Comparison of ENCODE assay signal across 17 mouse cellular contexts in genomic region chr5:36445028-36445427, GRCm38 (mm10). TPM values are rescaled to one million over a fixed set of nuclear protein-coding genes. Genes with fewer than 3 reads are reported as not detected.
DNase-seq lines count a peak whose midpoint lies in the region; ATAC-seq lines count a peak whose summit lies in the region.
"Had no signal": no experiment of that assay in that cellular context is flagged by ENCODE, and none has a peak within 500 bp of the region (broad histone marks: within the 10 kb centered on the region; RNA-seq: fewer than 3 reads in every experiment).

No protein-coding gene starts in this region.

- H3K4me1 ChIP-seq in limb, embryonic 13.5 days, result peaks cover 27% of the 10 kb centered on the region
- H3K4me1 ChIP-seq in limb, embryonic 10.5 days, result peaks cover 31% of the 10 kb centered on the region
- H3K4me1 ChIP-seq: intestine, embryonic 15.5 days had no signal

- H3K4me2 ChIP-seq in limb, embryonic 13.5 days (replicated peaks), result no peak overlapping the region
- H3K4me2 ChIP-seq: heart, embryonic 12.5 days; intestine, embryonic 15.5 days; stomach, embryonic 15.5 days had no signal

- H3K4me3 ChIP-seq in limb, embryonic 13.5 days, result no peak overlapping the region
- no peak overlapping the region for H3K4me3 ChIP-seq in limb, embryonic 10.5 days
- H3K4me3 ChIP-seq: heart, embryonic 12.5 days; intestine, embryonic 15.5 days; midbrain, embryonic 10.5 days; stomach, embryonic 15.5 days had no signal

- no peaks in the 10 kb centered on the region for H3K36me3 ChIP-seq in limb, embryonic 13.5 days
- no peaks in the 10 kb centered on the region for H3K36me3 ChIP-seq in limb, embryonic 10.5 days
- H3K36me3 ChIP-seq: heart, embryonic 12.5 days; intestine, embryonic 15.5 days; midbrain, embryonic 10.5 days; stomach, embryonic 15.5 days had no signal

- H3K9ac ChIP-seq in limb, embryonic 13.5 days, result peak overlapping the region; percentile 36; the same call in 1 of the 2 replicates
- H3K9ac ChIP-seq: heart, embryonic 12.5 days; intestine, embryonic 15.5 days; liver, embryonic 14.5 days; stomach, embryonic 15.5 days had no signal

- WGBS in limb, embryonic 13.5 days, result 22% methylated on average over 8 of the region's 8 CpGs
- WGBS in limb, embryonic 10.5 days, result 22% methylated on average over 8 of the region's 8 CpGs

- no peaks in the 10 kb centered on the region; the same call in 1 of the 2 replicates for H3K27me3 ChIP-seq in limb, embryonic 13.5 days
- H3K27me3 ChIP-seq in limb, embryonic 10.5 days (ENCODE audit: low read depth, poor library complexity, severe bottlenecking), result peaks cover 19% of the 10 kb centered on the region
- H3K27me3 ChIP-seq: stomach, embryonic 15.5 days had no signal

- H3K27ac ChIP-seq in limb, embryonic 13.5 days, result no peak overlapping the region; the same call in 1 of the 2 replicates
- H3K27ac ChIP-seq in limb, embryonic 10.5 days, result no peak overlapping the region
- H3K27ac ChIP-seq: intestine, embryonic 15.5 days; kidney, postnatal 0 days; liver, embryonic 14.5 days; midbrain, embryonic 10.5 days; stomach, embryonic 15.5 days had no signal

- H3K9me3 ChIP-seq in limb, embryonic 13.5 days, result no peaks in the 10 kb centered on the region
- no peaks in the 10 kb centered on the region for H3K9me3 ChIP-seq in limb, embryonic 10.5 days (replicated peaks)
- H3K9me3 ChIP-seq: intestine, embryonic 15.5 days; midbrain, embryonic 10.5 days; stomach, embryonic 15.5 days had no signal

- ATAC-seq in limb, embryonic 13.5 days (ENCODE audit: low FRiP score, low read depth), result no peak; the same call in 1 of the 2 replicates
- peak; percentile 58 for ATAC-seq in cerebellum, adult (ENCODE audit: insufficient number of reproducible peaks, low FRiP score, low TSS enrichment)
- ATAC-seq: CD4-positive, CD25-positive, alpha-beta regulatory T cell, adult 4 months; intestine, embryonic 15.5 days had no signal

- DNase-seq in limb, embryonic 10.5 days (ENCODE audit: low spot score), result no peak
- DNase-seq in cerebellum, adult 8-10 months, result peak; percentile 42
- DNase-seq in gonadal fat pad, adult 2 months (ENCODE audit: low read depth), result peak; percentile 63
- no peak for DNase-seq in natural killer cell, adult 2 months (ENCODE audit: low spot score in 2 of 2)
- DNase-seq in kidney, postnatal 14 days, result no peak
- no peak for DNase-seq in embryo, embryonic 10.5 days (ENCODE audit: low spot score)
- DNase-seq: lung, postnatal 10 days had no signal

RNA-seq across cellular contexts. Expression of gene Grpel1, which starts 19.8 kb away (rescaled TPM):
- polyA plus RNA-seq in limb, embryonic 13.5 days (2015; fragmentation: Nextera tagmentation; extraction: Ambion mirVana), result 50.0 and 50.1 TPM in 2 replicates
- polyA plus RNA-seq in limb, embryonic 10.5 days (2016; fragmentation: Nextera tagmentation; extraction: Ambion mirVana), result 60.8 and 67.6 TPM in 2 replicates
- polyA plus RNA-seq in gonadal fat pad, adult 2 months (2012; rRNA removed), result 17.8 and 21.3 TPM in 2 replicates

RNA-seq across cellular contexts. Expression of gene Tada2b, which starts 39.1 kb away (rescaled TPM):
- polyA plus RNA-seq in limb, embryonic 13.5 days (2015; fragmentation: Nextera tagmentation; extraction: Ambion mirVana), result 2.2 TPM in 2 replicates
- 1.4 and 1.6 TPM in 2 replicates for polyA plus RNA-seq in limb, embryonic 10.5 days (2016; fragmentation: Nextera tagmentation; extraction: Ambion mirVana)
- 17.3 and 17.5 TPM in 2 replicates for polyA plus RNA-seq in gonadal fat pad, adult 2 months (2012; rRNA removed)

RNA-seq across cellular contexts. Expression of gene Ccdc96, which starts 39.4 kb away (rescaled TPM):
- polyA plus RNA-seq in limb, embryonic 13.5 days (2015; fragmentation: Nextera tagmentation; extraction: Ambion mirVana), result 0.15 and 0.24 TPM in 2 replicates
- polyA plus RNA-seq in limb, embryonic 10.5 days (2016; fragmentation: Nextera tagmentation; extraction: Ambion mirVana), result 0.75 and 0.88 TPM in 2 replicates
- 0.16 and 0.81 TPM in 2 replicates for polyA plus RNA-seq in gonadal fat pad, adult 2 months (2012; rRNA removed)
- polyA plus RNA-seq: CD4-positive, CD25-positive, alpha-beta regulatory T cell, adult 4 months; small intestine, adult 2 months had no signal

RNA-seq across cellular contexts. Expression of gene Sorcs2, which starts 47.1 kb away (rescaled TPM):
- 21.2 and 23.0 TPM in 2 replicates for polyA plus RNA-seq in limb, embryonic 13.5 days (2015; fragmentation: Nextera tagmentation; extraction: Ambion mirVana)
- 6.1 and 8.3 TPM in 2 replicates for polyA plus RNA-seq in limb, embryonic 10.5 days (2016; fragmentation: Nextera tagmentation; extraction: Ambion mirVana)
- 11.5 and 16.8 TPM in 2 replicates for polyA plus RNA-seq in gonadal fat pad, adult 2 months (2012; rRNA removed)

Comparison
In these comparisons a context has a peak if more than half of its experiments do, and no peak if none do; other contexts are left out.
1. DNase-seq: peak in cerebellum, adult 8-10 months (single experiment) and gonadal fat pad, adult 2 months (single experiment); none in limb, embryonic 10.5 days (single experiment), natural killer cell, adult 2 months (0 of 2), kidney, postnatal 14 days (single experiment) and embryo, embryonic 10.5 days (single experiment).